Mouse (Mus musculus) regulatory T cell (primary cell): ENCODE data around the gene Rtn4r.

Experiments
- in situ Hi-C: fragments of 300-600 bp; cut with MboI, MseI; formaldehyde crosslinking; loops from one replicate; pipeline ENCODE4 v1.15.1; 2025; ENCODE audit warnings: high pct_unique_total_duplicates

The Rtn4r gene

GRCm38 (mm10) chr16:18127241-18127861 lies at the start of gene Rtn4r:
Gene Rtn4r, plus strand, starts transcription at chr16:18127642.
- in situ Hi-C loops, result no loop called here

- in situ Hi-C loops, result no loop called here
Measured at GRCm38 (mm10) chr16:18078314-18079015, 49.0 kb upstream of the Rtn4r start.

- in situ Hi-C loops, result no loop called here
Measured at GRCm38 (mm10) chr16:18079300-18079699, 48.1 kb upstream of the Rtn4r start.

- in situ Hi-C loops, result no loop called here
Measured at GRCm38 (mm10) chr16:18080171-18080570, 47.3 kb upstream of the Rtn4r start.

GRCm38 (mm10) chr16:18081149-18081827 lies 46.2 kb upstream of the Rtn4r start:
- in situ Hi-C loops, result no loop called here

GRCm38 (mm10) chr16:18082291-18082690 lies 45.2 kb upstream of the Rtn4r start:
- in situ Hi-C loops, result no loop called here

GRCm38 (mm10) chr16:18083231-18083951 lies 44.1 kb upstream of the Rtn4r start:
- in situ Hi-C loops, result no loop called here

- in situ Hi-C loops, result no loop called here
Measured at GRCm38 (mm10) chr16:18084262-18084661, 43.2 kb upstream of the Rtn4r start.

- in situ Hi-C loops, result no loop called here
Measured at GRCm38 (mm10) chr16:18087101-18087500, 40.3 kb upstream of the Rtn4r start.

GRCm38 (mm10) chr16:18096348-18096747 lies 31.1 kb upstream of the Rtn4r start:
- in situ Hi-C loops, result no loop called here

- in situ Hi-C loops, result no loop called here
Measured at GRCm38 (mm10) chr16:18102816-18103215, 24.6 kb upstream of the Rtn4r start.

GRCm38 (mm10) chr16:18103366-18103765 lies 24.1 kb upstream of the Rtn4r start:
- in situ Hi-C loops, result no loop called here

- in situ Hi-C loops, result no loop called here
Measured at GRCm38 (mm10) chr16:18103808-18104207, 23.6 kb upstream of the Rtn4r start.

GRCm38 (mm10) chr16:18108221-18108966 lies 19.0 kb upstream of the Rtn4r start:
- in situ Hi-C loops, result no loop called here

- in situ Hi-C loops, result loop anchor here (5.0 kb wide), 1 partner anchor 101 kb away; no protein-coding TSS in a partner anchor
Measured at GRCm38 (mm10) chr16:18111042-18111441, 16.4 kb upstream of the Rtn4r start.

- in situ Hi-C loops, result no loop called here
Measured at GRCm38 (mm10) chr16:18116467-18116866, 11.0 kb upstream of the Rtn4r start.

- in situ Hi-C loops, result no loop called here
Measured at GRCm38 (mm10) chr16:18118285-18118684, 9.2 kb upstream of the Rtn4r start.

GRCm38 (mm10) chr16:18119031-18119730 lies 8.3 kb upstream of the Rtn4r start:
- in situ Hi-C loops, result no loop called here

- in situ Hi-C loops, result no loop called here
Measured at GRCm38 (mm10) chr16:18122740-18123139, 4.7 kb upstream of the Rtn4r start.

- in situ Hi-C loops, result no loop called here
Measured at GRCm38 (mm10) chr16:18123471-18123870, 4.0 kb upstream of the Rtn4r start.

GRCm38 (mm10) chr16:18124040-18124439 lies 3.4 kb upstream of the Rtn4r start:
- in situ Hi-C loops, result no loop called here
